Mouse (Mus musculus) cerebellum, adult 11-12 months (tissue): Measurements from ENCODE around the gene Ddx39.

Experiments
- DNase-seq: peaks from one replicate; pipeline ENCODE4 v3.0.0; 2022

Ddx39 gene

DNA sequence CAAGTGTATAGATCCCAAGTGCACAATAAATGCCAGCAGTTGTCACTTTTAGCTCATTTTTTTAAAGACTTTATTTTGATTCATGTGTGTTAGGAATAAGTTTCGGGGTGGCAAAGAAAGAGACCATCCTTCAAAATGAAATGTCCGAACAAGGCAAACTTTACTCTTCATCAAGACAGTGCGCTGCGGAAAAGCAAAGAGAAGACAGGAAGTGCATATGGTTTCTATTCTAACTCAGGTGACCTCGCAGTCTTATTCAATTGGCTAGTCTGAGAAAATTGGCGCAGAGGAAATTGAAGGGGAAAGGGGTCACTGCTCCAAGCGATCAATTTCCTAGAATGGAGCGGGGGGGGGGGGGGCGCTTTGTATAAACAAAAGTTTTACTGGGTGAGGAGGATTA, 15.4 kb upstream of the Ddx39 start:
- no peak for DNase-seq

GRCm38 (mm10) chr8:83700423-83701085, 14.4 kb upstream of the Ddx39 start:
- DNase-seq, result no peak

- no peak for DNase-seq
Measured at GRCm38 (mm10) chr8:83703426-83703825, 11.6 kb upstream of the Ddx39 start.

DNA sequence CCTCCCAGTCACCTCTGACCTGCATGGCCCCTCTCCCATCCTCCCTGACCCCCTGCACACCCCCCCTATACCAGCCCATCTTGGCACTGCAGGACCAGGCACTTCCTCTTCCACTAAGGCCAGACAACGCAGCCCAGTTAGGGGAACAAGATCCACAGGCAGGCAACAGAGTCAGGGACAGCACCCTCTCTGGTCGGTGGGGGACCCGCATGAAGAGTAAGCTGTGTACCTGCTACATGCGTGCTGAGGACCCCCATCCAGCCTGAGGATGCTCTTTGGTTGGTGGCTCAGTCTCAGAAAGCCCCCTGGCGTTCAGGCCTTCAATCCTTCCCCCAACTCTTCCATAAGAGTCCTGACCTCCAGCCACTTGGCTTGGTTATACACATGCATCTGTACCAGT, 8.6 kb upstream of the Ddx39 start:
- no peak for DNase-seq

DNA sequence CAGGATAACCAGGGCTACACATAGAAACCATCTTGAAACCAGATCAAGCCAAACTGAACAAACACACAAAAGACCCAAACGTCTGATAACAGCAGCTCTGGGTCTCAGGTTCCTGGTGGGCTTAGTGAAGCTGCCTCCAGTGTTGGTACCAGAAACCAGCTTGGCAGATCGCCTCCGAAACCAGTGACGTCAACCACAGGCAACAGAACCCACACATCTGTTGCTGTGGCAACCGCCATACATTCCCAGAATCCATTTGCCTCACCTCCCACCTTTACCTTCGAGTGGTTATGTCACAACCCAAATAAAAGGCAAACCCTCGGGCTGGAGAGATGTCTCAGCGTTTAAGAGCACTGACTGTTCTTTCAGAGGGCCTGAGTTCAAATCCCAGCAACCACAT, 7.4 kb upstream of the Ddx39 start:
- DNase-seq, result no peak

- DNase-seq, result no peak
Measured at GRCm38 (mm10) chr8:83714676-83715030, 324 bp upstream of the Ddx39 start.

DNA sequence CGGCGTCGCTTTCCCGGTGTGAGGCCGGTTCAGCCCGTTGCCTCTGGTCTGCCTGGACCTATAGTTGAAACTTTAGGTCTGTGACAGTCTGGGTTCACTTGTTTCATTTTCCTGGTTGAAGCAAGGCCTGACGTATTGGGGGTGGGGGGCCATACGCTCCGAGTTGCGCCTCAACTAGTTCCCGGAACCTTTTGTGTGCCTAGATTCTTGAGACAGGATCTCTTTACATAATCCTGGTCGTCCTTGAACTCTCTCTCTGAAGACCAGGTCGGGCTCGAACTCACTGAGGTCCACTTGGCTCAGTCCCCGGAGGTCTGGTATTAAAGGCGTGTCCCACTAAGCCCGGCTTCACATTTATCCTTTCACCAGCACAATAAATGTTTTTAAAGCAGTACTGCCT, 794 bp downstream of the Ddx39 start:
- DNase-seq, result peak; percentile 31

GRCm38 (mm10) chr8:83716563-83716962, 1.6 kb downstream of the Ddx39 start:
- DNase-seq, result no peak

DNA sequence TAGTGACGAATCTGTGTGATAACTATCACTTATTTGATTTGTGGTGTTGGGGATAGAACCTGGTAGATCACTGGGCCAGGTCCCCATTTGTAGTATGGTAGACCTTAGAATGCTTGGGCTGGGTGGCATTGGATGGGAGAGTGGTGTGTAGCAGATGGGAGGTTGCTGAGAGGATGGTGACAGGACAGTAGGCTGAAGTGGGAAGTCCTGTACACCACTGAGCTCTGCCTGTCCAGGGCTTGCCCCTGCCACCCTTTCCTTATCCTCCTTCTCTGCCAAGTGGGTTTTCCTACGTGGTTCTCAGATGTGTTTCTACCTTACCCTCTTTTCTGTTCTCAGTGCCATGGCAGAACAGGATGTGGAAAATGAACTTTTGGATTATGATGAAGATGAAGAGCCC, 4.1 kb downstream of the Ddx39 start:
- no peak for DNase-seq

DNA sequence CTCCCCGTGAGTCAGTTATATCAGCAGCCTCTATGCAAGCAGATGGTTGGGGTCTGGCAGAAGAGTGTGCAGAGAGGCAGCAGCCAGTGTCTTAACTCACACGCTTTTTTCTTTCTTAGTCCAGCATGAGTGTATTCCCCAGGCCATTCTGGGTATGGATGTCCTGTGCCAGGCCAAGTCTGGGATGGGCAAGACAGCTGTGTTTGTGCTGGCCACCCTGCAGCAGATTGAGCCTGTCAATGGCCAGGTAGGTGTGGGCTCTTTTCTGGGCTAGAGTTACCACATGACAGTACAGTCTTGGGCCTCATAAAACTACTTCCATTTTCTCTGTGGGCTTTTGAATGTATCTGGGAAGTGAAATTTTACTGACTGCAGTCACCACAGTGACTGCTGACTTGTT, 4.7 kb downstream of the Ddx39 start:
- DNase-seq, result no peak

GRCm38 (mm10) chr8:83721405-83722025, 6.5 kb downstream of the Ddx39 start:
- no peak for DNase-seq

- DNase-seq, result no peak
Measured at GRCm38 (mm10) chr8:83722631-83723030, 7.7 kb downstream of the Ddx39 start.

DNA sequence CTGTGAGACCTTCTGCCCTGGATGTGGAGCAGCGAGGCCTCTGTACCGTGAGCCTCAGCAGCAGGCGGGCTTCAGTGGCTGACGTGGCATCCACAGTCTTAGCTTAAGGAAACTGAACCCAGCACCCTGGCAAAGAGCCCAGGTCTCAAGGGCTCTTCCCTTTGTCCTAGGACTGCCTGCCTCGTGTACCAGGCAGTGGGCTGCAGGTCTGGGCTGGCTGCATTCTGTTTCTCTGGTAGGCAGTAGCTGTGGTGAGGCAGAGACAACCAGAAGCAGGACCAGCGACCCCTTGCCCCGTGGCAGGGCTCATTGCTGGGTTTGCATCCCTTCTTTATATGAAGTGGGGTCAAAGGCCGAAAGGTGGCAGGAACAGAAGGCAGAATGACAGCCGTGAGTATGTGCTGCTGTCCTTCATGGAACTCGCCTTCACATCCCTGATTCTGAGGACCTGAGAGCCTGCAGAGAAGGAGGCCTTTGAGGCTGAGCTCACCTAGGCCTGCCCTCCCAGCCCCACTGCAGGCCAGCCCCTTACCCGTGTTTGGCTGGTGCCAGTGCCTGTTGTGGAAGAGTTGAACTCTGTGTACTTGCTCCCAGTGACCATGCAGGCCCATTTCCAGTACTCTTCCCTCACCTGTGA, 8.6 kb downstream of the Ddx39 start:
- DNase-seq, result no peak

DNA sequence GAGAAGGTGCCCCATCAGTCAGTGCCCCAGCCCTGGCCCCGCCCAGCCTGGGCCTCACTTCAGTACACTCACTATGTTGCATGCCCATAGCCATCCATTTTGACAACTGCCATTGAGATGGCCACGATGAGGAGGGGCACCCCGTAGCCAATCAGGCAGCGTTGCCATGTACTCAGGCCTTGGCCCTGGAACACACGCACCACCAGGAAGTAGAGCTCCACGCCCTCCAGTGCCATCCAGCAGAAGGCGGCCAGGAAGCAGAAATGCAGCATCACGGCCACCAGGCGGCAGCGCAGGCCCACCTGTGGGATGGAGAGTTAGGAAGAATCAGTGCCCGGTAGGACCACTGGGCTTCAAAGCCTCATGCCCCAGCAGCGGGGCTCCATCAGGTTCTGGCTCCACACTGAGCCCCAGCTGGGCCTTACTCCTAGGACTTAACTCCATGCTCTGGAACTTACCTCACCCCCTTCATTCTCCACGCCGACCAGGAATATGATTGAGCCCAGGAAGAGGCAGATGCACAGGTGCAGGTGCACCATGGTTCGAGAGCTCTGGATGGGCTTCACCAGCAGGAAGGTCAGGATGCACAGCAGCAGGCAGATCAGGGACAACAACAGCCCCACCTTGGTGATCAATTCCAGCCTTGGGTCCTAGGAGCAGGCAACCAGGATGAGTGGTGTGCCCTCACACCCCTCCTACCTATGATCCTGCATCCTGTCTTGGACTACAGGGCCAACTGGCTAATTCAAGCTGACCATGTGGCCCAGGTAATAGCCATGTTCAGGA, 9.9 kb downstream of the Ddx39 start:
- peak; percentile 71 for DNase-seq

GRCm38 (mm10) chr8:83725521-83726102, 10.6 kb downstream of the Ddx39 start:
- no peak for DNase-seq

- no peak for DNase-seq
Measured at GRCm38 (mm10) chr8:83729009-83729807, 14.2 kb downstream of the Ddx39 start.

- no peak for DNase-seq
Measured at GRCm38 (mm10) chr8:83731906-83732305, 16.9 kb downstream of the Ddx39 start.

GRCm38 (mm10) chr8:83732919-83733318, 17.9 kb downstream of the Ddx39 start:
- DNase-seq, result no peak

- no peak for DNase-seq
Measured at GRCm38 (mm10) chr8:83736681-83737080, 21.7 kb downstream of the Ddx39 start.

DNA sequence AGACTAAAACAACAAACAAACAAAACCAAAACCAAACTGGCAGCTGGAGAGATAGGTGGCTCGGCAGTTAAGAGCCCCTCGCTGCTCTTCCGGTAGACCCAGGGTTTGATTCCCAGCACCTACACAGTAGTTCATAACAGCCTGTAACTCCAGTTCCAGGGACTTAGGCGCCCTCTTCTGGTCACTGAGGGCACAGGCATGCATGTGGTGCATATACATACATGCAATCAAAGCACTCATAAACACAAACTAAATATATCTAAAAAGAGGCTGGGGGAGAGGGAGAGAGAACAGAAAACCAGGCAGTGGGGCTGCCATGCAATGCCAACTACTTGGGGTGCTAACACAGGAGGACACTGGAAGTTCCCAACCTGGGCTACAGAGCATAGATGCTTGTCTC, 22.4 kb downstream of the Ddx39 start:
- no peak for DNase-seq

DNA sequence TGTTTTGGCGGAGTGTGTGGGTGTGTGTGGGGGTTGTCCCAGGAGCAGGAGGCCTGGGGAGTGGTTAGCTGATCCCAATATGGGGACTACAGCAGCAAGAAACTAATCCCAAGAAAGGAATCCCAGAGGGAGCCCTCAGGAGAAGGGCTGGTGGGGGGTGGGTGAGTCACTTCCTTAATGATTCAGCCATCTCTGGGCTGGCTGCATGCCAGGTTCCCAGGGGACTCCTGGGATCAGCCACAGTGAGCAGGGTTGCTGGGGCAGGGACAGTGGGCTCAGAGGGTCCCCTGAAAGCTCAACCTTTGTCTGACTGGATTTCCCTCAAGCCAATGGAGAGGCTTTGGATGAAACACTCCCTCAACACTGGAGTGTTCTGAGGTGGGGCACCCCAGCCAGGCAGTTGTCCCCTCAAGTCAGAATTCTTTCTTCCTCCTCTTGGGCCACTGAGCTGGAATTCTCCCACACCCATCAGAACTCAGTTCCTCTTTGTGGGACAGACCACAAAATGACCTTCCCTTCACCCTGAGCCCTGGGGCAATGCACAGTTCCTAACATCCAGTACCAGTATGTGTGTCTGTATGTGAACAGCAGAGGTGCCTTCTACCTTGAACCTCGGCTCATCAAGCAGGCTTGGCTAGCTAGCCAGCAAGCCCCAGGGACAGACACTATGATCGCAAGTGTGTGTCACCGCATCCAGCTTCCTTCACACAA, 23.0 kb downstream of the Ddx39 start:
- no peak for DNase-seq
